Mouse (Mus musculus): ENCODE measurements around the gene Pdlim3. TPM values are rescaled to one million over a fixed set of nuclear protein-coding genes. Genes with fewer than 3 reads are reported as not detected.
"Not testable (repeated sequence)": the region's sequence is repeated elsewhere in the genome, so short reads cannot be mapped to it uniquely, and the experiment has no call there.

Gene Pdlim3
- 7.7 and 8.3 TPM in 2 replicates for polyA plus RNA-seq (2014; fragmentation: Nextera tagmentation; extraction: Ambion mirVana)

GRCm38 (mm10) chr8:45885202-45885685 is at the start of gene Pdlim3:
Gene Pdlim3, plus strand, starts transcription at chr8:45885461.
- Histone ChIP-seq H3K4me3 (ENCODE audit: low read depth, low read length) (peak within 1 kb of the TSS; percentile 36), H3K36me3 (ENCODE audit: control insufficient read depth, insufficient read depth, low read length) (no peaks in the 10 kb centered on the region), H3K27me3 (replicated peaks; ENCODE audit: control insufficient read depth, insufficient read depth, low read length) (peaks cover 9% of the 10 kb centered on the region), H3K4me1 (replicated peaks; ENCODE audit: control insufficient read depth, insufficient read depth, low read length) (no peaks in the 10 kb centered on the region), H3K27ac (ENCODE audit: low read depth, low read length) (no peak within 1 kb of the TSS), H3K9me3 (ENCODE audit: control insufficient read depth, low read length) (no peaks in the 10 kb centered on the region), H3K4me2 (peak within 1 kb of the TSS; percentile 66), H3K9ac (ENCODE audit: low read depth, low read length) (no peak within 1 kb of the TSS)
- peak; percentile 40 for DNase-seq (ENCODE audit: low spot score)
- WGBS = under 1% methylated on average over 21 of the region's 22 CpGs
- peak; percentile 29 for ATAC-seq (replicated peaks; ENCODE audit: low FRiP score)

- DNase-seq (ENCODE audit: low spot score) (no peak), ATAC-seq (replicated peaks; ENCODE audit: low FRiP score) (no peak)
- WGBS = 73% methylated on average over 5 of the region's 5 CpGs
- H3K36me3 ChIP-seq (ENCODE audit: control insufficient read depth, insufficient read depth, low read length) = no peaks in the 10 kb centered on the region
- H3K4me3 ChIP-seq (ENCODE audit: low read depth, low read length) = no peak overlapping the region
- H3K4me2 ChIP-seq = no peak overlapping the region
- H3K27me3 ChIP-seq (replicated peaks; ENCODE audit: control insufficient read depth, insufficient read depth, low read length) = no peaks in the 10 kb centered on the region
- no peaks in the 10 kb centered on the region for H3K9me3 ChIP-seq (ENCODE audit: control insufficient read depth, low read length)
- H3K27ac ChIP-seq (ENCODE audit: low read depth, low read length) = no peak overlapping the region
- no peaks in the 10 kb centered on the region for H3K4me1 ChIP-seq (replicated peaks; ENCODE audit: control insufficient read depth, insufficient read depth, low read length)
- no peak overlapping the region for H3K9ac ChIP-seq (ENCODE audit: low read depth, low read length)
Measured at GRCm38 (mm10) chr8:45843306-45843705, 42.0 kb upstream of the Pdlim3 start.

- H3K9ac ChIP-seq (ENCODE audit: low read depth, low read length) = no peak overlapping the region
- DNase-seq (ENCODE audit: low spot score) = no peak
- no peak overlapping the region for H3K4me2 ChIP-seq
- no peaks in the 10 kb centered on the region for H3K4me1 ChIP-seq (replicated peaks; ENCODE audit: control insufficient read depth, insufficient read depth, low read length)
- H3K27ac ChIP-seq (ENCODE audit: low read depth, low read length) = no peak overlapping the region
- H3K4me3 ChIP-seq (ENCODE audit: low read depth, low read length) = no peak overlapping the region
- no peaks in the 10 kb centered on the region for H3K9me3 ChIP-seq (ENCODE audit: control insufficient read depth, low read length)
- no peak for ATAC-seq (replicated peaks; ENCODE audit: low FRiP score)
- H3K27me3 ChIP-seq (replicated peaks; ENCODE audit: control insufficient read depth, insufficient read depth, low read length) = no peaks in the 10 kb centered on the region
- H3K36me3 ChIP-seq (ENCODE audit: control insufficient read depth, insufficient read depth, low read length) = no peaks in the 10 kb centered on the region
- WGBS = 80% methylated on average over 6 of the region's 6 CpGs
Measured at GRCm38 (mm10) chr8:45844097-45844885, 41.0 kb upstream of the Pdlim3 start.

GRCm38 (mm10) chr8:45844911-45845481 is 40.3 kb upstream of the Pdlim3 start:
- DNase-seq (ENCODE audit: low spot score) (no peak), ATAC-seq (replicated peaks; ENCODE audit: low FRiP score) (no peak)
- Histone ChIP-seq H3K9ac (ENCODE audit: low read depth, low read length) (no peak overlapping the region), H3K4me3 (ENCODE audit: low read depth, low read length) (no peak overlapping the region), H3K27ac (ENCODE audit: low read depth, low read length) (no peak overlapping the region; the same call in 1 of the 2 replicates), H3K9me3 (ENCODE audit: control insufficient read depth, low read length) (no peaks in the 10 kb centered on the region), H3K36me3 (ENCODE audit: control insufficient read depth, insufficient read depth, low read length) (no peaks in the 10 kb centered on the region), H3K4me1 (replicated peaks; ENCODE audit: control insufficient read depth, insufficient read depth, low read length) (no peaks in the 10 kb centered on the region), H3K4me2 (no peak overlapping the region), H3K27me3 (replicated peaks; ENCODE audit: control insufficient read depth, insufficient read depth, low read length) (no peaks in the 10 kb centered on the region)
- WGBS = 50% methylated on average over 14 of the region's 14 CpGs

GRCm38 (mm10) chr8:45845906-45846305 is 39.4 kb upstream of the Pdlim3 start:
- Histone ChIP-seq H3K36me3 (ENCODE audit: control insufficient read depth, insufficient read depth, low read length) (no peaks in the 10 kb centered on the region), H3K27me3 (replicated peaks; ENCODE audit: control insufficient read depth, insufficient read depth, low read length) (no peaks in the 10 kb centered on the region), H3K4me1 (replicated peaks; ENCODE audit: control insufficient read depth, insufficient read depth, low read length) (no peaks in the 10 kb centered on the region), H3K4me2 (no peak overlapping the region), H3K27ac (ENCODE audit: low read depth, low read length) (no peak overlapping the region), H3K9ac (ENCODE audit: low read depth, low read length) (no peak overlapping the region), H3K9me3 (ENCODE audit: control insufficient read depth, low read length) (no peaks in the 10 kb centered on the region), H3K4me3 (ENCODE audit: low read depth, low read length) (no peak overlapping the region)
- 80% methylated on average over 4 of the region's 4 CpGs for WGBS
- DNase-seq (ENCODE audit: low spot score) (no peak), ATAC-seq (replicated peaks; ENCODE audit: low FRiP score) (no peak)

GRCm38 (mm10) chr8:45855118-45855517 is 30.1 kb upstream of the Pdlim3 start:
- Histone ChIP-seq H3K27ac (ENCODE audit: low read depth, low read length) (no peak overlapping the region), H3K9me3 (ENCODE audit: control insufficient read depth, low read length) (no peaks in the 10 kb centered on the region), H3K4me3 (ENCODE audit: low read depth, low read length) (no peak overlapping the region), H3K4me2 (no peak overlapping the region), H3K27me3 (replicated peaks; ENCODE audit: control insufficient read depth, insufficient read depth, low read length) (no peaks in the 10 kb centered on the region), H3K36me3 (ENCODE audit: control insufficient read depth, insufficient read depth, low read length) (no peaks in the 10 kb centered on the region), H3K9ac (ENCODE audit: low read depth, low read length) (no peak overlapping the region), H3K4me1 (replicated peaks; ENCODE audit: control insufficient read depth, insufficient read depth, low read length) (no peaks in the 10 kb centered on the region)
- WGBS = 83% methylated on average over 4 of the region's 4 CpGs
- DNase-seq (ENCODE audit: low spot score) = no peak
- ATAC-seq (replicated peaks; ENCODE audit: low FRiP score) = no peak

- Histone ChIP-seq H3K36me3 (ENCODE audit: control insufficient read depth, insufficient read depth, low read length) (no peaks in the 10 kb centered on the region), H3K9me3 (ENCODE audit: control insufficient read depth, low read length) (no peaks in the 10 kb centered on the region), H3K27ac (ENCODE audit: low read depth, low read length) (no peak overlapping the region), H3K4me1 (replicated peaks; ENCODE audit: control insufficient read depth, insufficient read depth, low read length) (no peaks in the 10 kb centered on the region), H3K9ac (ENCODE audit: low read depth, low read length) (no peak overlapping the region), H3K4me2 (no peak overlapping the region), H3K27me3 (replicated peaks; ENCODE audit: control insufficient read depth, insufficient read depth, low read length) (no peaks in the 10 kb centered on the region), H3K4me3 (ENCODE audit: low read depth, low read length) (no peak overlapping the region)
- DNase-seq (ENCODE audit: low spot score) (no peak), ATAC-seq (replicated peaks; ENCODE audit: low FRiP score) (no peak)
- WGBS = 66% methylated on average over 5 of the region's 5 CpGs
Measured at GRCm38 (mm10) chr8:45857734-45858133, 27.5 kb upstream of the Pdlim3 start.

- Histone ChIP-seq H3K36me3 (ENCODE audit: control insufficient read depth, insufficient read depth, low read length) (no peaks in the 10 kb centered on the region), H3K27ac (ENCODE audit: low read depth, low read length) (no peak overlapping the region), H3K4me2 (no peak overlapping the region), H3K9me3 (ENCODE audit: control insufficient read depth, low read length) (no peaks in the 10 kb centered on the region), H3K4me3 (ENCODE audit: low read depth, low read length) (no peak overlapping the region), H3K27me3 (replicated peaks; ENCODE audit: control insufficient read depth, insufficient read depth, low read length) (no peaks in the 10 kb centered on the region), H3K4me1 (replicated peaks; ENCODE audit: control insufficient read depth, insufficient read depth, low read length) (no peaks in the 10 kb centered on the region), H3K9ac (ENCODE audit: low read depth, low read length) (no peak overlapping the region)
- ATAC-seq (replicated peaks; ENCODE audit: low FRiP score) (no peak), DNase-seq (ENCODE audit: low spot score) (no peak)
- WGBS = 55% methylated on average over 9 of the region's 9 CpGs
Measured at GRCm38 (mm10) chr8:45858391-45858790, 26.9 kb upstream of the Pdlim3 start.

GRCm38 (mm10) chr8:45871587-45871986 is 13.7 kb upstream of the Pdlim3 start:
- not testable (repeated sequence) for H3K4me1 ChIP-seq (replicated peaks; ENCODE audit: control insufficient read depth, insufficient read depth, low read length); H3K9me3 ChIP-seq (ENCODE audit: control insufficient read depth, low read length); H3K4me2 ChIP-seq; DNase-seq (ENCODE audit: low spot score); H3K4me3 ChIP-seq (ENCODE audit: low read depth, low read length); H3K27ac ChIP-seq (ENCODE audit: low read depth, low read length); H3K9ac ChIP-seq (ENCODE audit: low read depth, low read length); H3K27me3 ChIP-seq (replicated peaks; ENCODE audit: control insufficient read depth, insufficient read depth, low read length); H3K36me3 ChIP-seq (ENCODE audit: control insufficient read depth, insufficient read depth, low read length); ATAC-seq (replicated peaks; ENCODE audit: low FRiP score)
- 70% methylated on average over 11 of the region's 11 CpGs for WGBS

Data from liver, embryonic 11.5 days (tissue).